Mouse (Mus musculus) liver, adult 2 months (tissue): ENCODE measurements at regions not wholly inside any gene's neighbourhood (a gene's known extent, or its start where the extent isn't known, plus 50 kb on each side); places are given as distances from the start of the nearest gene placed in this dataset.

Experiments used
- CTCF ChIP-seq: fragments of 200-500 bp; IDR thresholded peaks from 2 replicates; pipeline ENCODE4 v1.5.1; 2011; ENCODE audit warnings: low read depth, low read length, control low read depth
- POLR2A ChIP-seq: fragments of 200-500 bp; IDR thresholded peaks from 2 replicates; pipeline ENCODE4 v1.6.1; 2011; ENCODE audit warnings: low read length, control low read depth; ENCODE audit not compliant: insufficient read depth; ENCODE audit errors: extremely low read depth

- TF ChIP-seq CTCF (no peak), POLR2A (no peak)
Measured at GRCm38 (mm10) chr17:88325326-88325909, 115.1 kb upstream of the Foxn2 start.
